Mouse (Mus musculus) heart, adult 8-10 months (tissue): Measurements from ENCODE around the gene Exosc8. TPM values are rescaled to one million over a fixed set of nuclear protein-coding genes. Genes with fewer than 3 reads are reported as not detected.

ENCODE experiments used
- DNase-seq: peaks from one replicate; pipeline ENCODE4 v3.0.0; 2022; ENCODE audit warnings: low spot score
- total RNA-seq, 4 experiments: library from RNA; stranded (reverse); gene quantifications; 2 replicates each; pipeline ENCODE4 v1.2.4; 2022

Gene Exosc8
- total RNA-seq, 4 experiments from 2014 or later = 16.1 to 20.2 (median 18.9) TPM

- no peak for DNase-seq
Measured at GRCm38 (mm10) chr3:54681310-54682204, 53.6 kb downstream of the Exosc8 start.

Other genes starting within 250 kb of the Exosc8 start
- 10 to 100 TPM; 16.7 to 22.3 (median 18.6) TPM for gene Supt20, start 42.6 kb downstream of the Exosc8 start, total RNA-seq
- not detected for gene Gm21958, start 21.0 kb downstream of the Exosc8 start, total RNA-seq
- 10 to 100 TPM in 2 of 4 experiments, 1 to 10 TPM in 2; 9.2 to 11.3 (median 10.3) TPM for gene Alg5, start 146 bp upstream of the Exosc8 start, total RNA-seq
- 1 to 10 TPM; 2.4 to 3.6 (median 2.5) TPM for gene Smad9, start 20.2 kb upstream of the Exosc8 start, total RNA-seq
- gene Rfxap, start 72.4 kb upstream of the Exosc8 start, total RNA-seq = 10 to 100 TPM; 19.9 to 23.0 (median 21.4) TPM
- gene Sertm1, start 180.5 kb upstream of the Exosc8 start, total RNA-seq = under 1 TPM; 0.14 to 0.31 (median 0.19) TPM